Mouse (Mus musculus): ENCODE measurements around the gene Olfr104-ps. TPM values are rescaled to one million over a fixed set of nuclear protein-coding genes. Genes with fewer than 3 reads are reported as not detected.

The Olfr104-ps gene
- polyA plus RNA-seq (2016; fragmentation: Nextera tagmentation; extraction: Ambion mirVana), result not detected in 2 replicates

DNA sequence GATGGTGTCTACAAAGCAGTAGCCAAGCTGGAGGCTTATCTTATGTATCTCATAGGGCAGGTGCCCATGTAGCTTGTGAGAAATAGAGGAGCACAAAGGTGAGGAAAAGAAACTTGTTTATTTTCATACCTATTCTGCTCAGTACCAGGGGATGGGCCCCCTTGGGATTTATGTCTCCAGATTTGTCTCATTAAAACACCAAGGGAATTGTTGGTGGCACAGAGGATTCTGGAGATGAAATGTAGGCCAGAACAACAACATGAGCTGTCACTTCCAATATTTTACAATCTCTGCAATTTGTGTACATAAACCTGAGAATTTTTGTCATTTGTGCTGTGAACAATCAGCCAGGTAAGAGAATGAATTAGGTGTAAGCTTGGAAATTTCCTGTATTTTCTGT lies at the start of gene Olfr104-ps:
Olfr104-ps (plus strand) TSS at position 301 of the 400 bp plus-strand sequence.
- Histone ChIP-seq H3K4me3 (no peak within 1 kb of the TSS), H3K9me3 (replicated peaks) (no peaks in the 10 kb centered on the region; the same call in 1 of the 2 replicates), H3K27ac (ENCODE audit: poor library complexity, severe bottlenecking) (no peak within 1 kb of the TSS), H3K4me1 (replicated peaks) (no peaks in the 10 kb centered on the region), H3K4me2 (no peak within 1 kb of the TSS), H3K27me3 (replicated peaks) (no peaks in the 10 kb centered on the region), H3K9ac (no peak within 1 kb of the TSS), H3K36me3 (no peaks in the 10 kb centered on the region)
- ATAC-seq (ENCODE audit: insufficient number of reproducible peaks, low FRiP score), result no peak

DNA sequence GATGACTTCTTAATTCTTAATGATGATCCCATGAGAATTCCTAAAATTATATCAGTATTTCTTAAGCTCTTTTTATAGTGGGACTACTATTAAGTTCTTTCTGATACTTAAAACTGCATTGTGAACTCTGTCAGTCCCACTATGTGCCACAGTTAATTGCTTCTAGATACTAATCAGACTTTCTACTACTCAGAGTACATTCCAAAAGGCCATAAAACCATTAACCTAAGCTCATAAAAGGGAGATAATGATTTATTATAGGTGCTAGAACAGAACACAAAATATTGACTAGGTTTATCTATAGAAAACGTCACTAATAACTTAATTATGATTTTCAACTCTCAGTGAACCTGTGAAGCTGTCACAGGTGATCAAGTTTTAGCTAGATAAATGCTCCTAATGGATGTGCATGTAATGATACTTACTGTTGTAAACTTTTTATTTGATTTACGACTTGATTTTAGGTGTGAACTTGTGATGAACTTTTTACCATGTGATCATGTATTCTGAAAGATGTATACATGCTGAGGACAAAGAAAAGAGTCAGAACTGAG lies 49.2 kb upstream of the Olfr104-ps start:
- no peak overlapping the region for H3K4me3 ChIP-seq
- no peaks in the 10 kb centered on the region for H3K4me1 ChIP-seq (replicated peaks)
- no peak overlapping the region for H3K9ac ChIP-seq
- WGBS, result 35% methylated on average over 2 of the region's 2 CpGs
- no peak overlapping the region for H3K4me2 ChIP-seq
- no peaks in the 10 kb centered on the region for H3K36me3 ChIP-seq
- no peaks in the 10 kb centered on the region for H3K9me3 ChIP-seq (replicated peaks)
- ATAC-seq (ENCODE audit: insufficient number of reproducible peaks, low FRiP score), result no peak
- no peak overlapping the region for H3K27ac ChIP-seq (ENCODE audit: poor library complexity, severe bottlenecking)
- H3K27me3 ChIP-seq (replicated peaks), result no peaks in the 10 kb centered on the region

DNA sequence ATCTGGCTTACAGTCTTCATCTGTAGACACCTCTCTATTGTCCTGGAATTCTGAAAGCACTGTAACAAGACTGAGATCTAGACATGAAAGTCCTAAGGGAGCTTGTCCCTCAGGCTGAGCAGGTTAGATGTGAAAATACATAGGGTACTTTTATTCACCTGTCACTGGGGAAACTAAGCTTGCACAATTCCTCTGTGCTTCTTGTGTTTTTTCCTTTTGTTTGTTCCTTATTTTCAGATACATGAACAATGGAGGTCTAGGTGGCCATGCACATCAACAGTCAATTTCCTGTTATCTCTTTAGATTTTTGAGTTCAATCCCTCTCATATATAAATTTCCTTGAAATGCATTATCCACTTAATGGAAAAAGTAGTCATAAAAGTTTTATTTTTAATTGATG lies 42.4 kb upstream of the Olfr104-ps start, which contains the start of gene Olfr102:
Olfr102 (minus strand) TSS at position 101 of the 400 bp plus-strand sequence.
- no peak for ATAC-seq (ENCODE audit: insufficient number of reproducible peaks, low FRiP score)
- Histone ChIP-seq H3K36me3 (no peaks in the 10 kb centered on the region), H3K27me3 (replicated peaks) (no peaks in the 10 kb centered on the region), H3K9ac (no peak within 1 kb of the TSS), H3K4me2 (no peak within 1 kb of the TSS), H3K27ac (ENCODE audit: poor library complexity, severe bottlenecking) (no peak within 1 kb of the TSS), H3K4me1 (replicated peaks) (no peaks in the 10 kb centered on the region), H3K4me3 (no peak within 1 kb of the TSS), H3K9me3 (replicated peaks) (peaks cover 11% of the 10 kb centered on the region)

DNA sequence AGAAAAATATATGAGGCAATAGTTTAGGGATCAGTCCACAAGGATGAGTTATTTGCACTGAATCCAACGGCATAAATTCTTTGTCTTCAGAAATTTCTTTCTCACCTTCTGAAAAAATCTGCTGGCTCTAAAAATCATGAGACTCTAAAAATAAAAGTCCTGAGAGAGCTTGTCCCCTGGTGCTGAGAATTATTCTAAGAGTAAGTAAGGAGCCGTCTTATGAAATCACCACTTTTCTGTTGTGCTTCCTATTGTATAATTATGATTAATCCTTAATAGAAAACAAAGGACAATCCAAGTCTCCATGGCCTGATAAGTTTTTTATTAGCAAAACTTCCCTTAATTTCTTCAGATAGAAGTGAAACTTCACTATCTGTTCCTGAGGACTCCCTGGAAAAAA lies 19.8 kb upstream of the Olfr104-ps start, which contains the start of gene Olfr103:
Olfr103 (minus strand) TSS at position 101 of the 400 bp plus-strand sequence.
- Histone ChIP-seq H3K4me2 (no peak within 1 kb of the TSS), H3K36me3 (no peaks in the 10 kb centered on the region), H3K4me1 (replicated peaks) (no peaks in the 10 kb centered on the region), H3K4me3 (no peak within 1 kb of the TSS), H3K9ac (no peak within 1 kb of the TSS), H3K27me3 (replicated peaks) (no peaks in the 10 kb centered on the region), H3K9me3 (replicated peaks) (peaks cover 4% of the 10 kb centered on the region; the same call in 1 of the 2 replicates), H3K27ac (ENCODE audit: poor library complexity, severe bottlenecking) (no peak within 1 kb of the TSS)
- WGBS, result 87% methylated on average over 2 of the region's 2 CpGs
- no peak for ATAC-seq (ENCODE audit: insufficient number of reproducible peaks, low FRiP score)

DNA sequence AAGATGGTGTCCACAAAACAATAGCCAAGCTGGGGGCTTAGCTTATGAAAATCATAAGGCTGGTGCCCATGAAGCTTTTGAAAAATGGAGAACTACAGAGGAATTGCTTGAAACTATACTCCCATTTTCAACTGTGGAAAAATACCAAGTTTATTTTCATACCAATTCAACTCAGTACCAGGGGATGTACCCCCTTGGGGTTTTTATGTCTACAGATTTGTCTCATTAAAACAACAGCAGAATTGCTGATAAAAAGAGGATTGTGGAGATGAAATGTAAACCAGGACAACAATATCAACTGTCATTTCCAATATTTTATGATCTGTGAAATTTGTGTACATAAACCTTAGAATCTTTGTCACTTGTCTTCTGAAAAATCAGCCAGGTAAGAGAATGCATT lies 19.4 kb downstream of the Olfr104-ps start, which contains the start of gene Olfr105-ps:
Olfr105-ps (plus strand) TSS at position 301 of the 400 bp plus-strand sequence.
- H3K27ac ChIP-seq (ENCODE audit: poor library complexity, severe bottlenecking), result no peak within 1 kb of the TSS
- H3K9ac ChIP-seq, result no peak within 1 kb of the TSS
- no peak within 1 kb of the TSS for H3K4me2 ChIP-seq
- H3K9me3 ChIP-seq (replicated peaks), result no peaks in the 10 kb centered on the region
- no peaks in the 10 kb centered on the region for H3K36me3 ChIP-seq
- ATAC-seq (ENCODE audit: insufficient number of reproducible peaks, low FRiP score), result no peak
- no peaks in the 10 kb centered on the region for H3K4me1 ChIP-seq (replicated peaks)
- H3K27me3 ChIP-seq (replicated peaks), result no peaks in the 10 kb centered on the region
- H3K4me3 ChIP-seq, result no peak within 1 kb of the TSS

DNA sequence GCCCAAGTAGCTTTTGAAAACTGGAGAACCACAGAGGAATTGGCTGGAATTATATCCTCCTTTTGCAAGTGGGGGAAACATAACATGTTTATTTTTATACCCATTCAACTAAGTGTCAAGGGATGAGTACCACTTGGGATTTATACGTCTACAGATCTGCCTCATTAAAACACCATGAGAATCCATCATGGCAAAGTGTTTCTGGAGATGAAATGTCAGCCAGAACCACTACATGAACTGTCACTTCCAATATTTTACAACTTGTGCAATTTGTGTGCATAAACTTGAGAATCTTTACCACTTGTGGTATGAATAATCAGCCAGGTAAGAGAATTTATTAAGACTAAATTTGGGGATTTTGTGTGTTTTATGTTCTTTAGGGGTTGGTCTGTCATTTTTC lies 30.7 kb downstream of the Olfr104-ps start, which contains the start of gene Olfr106-ps:
Olfr106-ps (plus strand) TSS at position 301 of the 400 bp plus-strand sequence.
- H3K27me3 ChIP-seq (replicated peaks), result no peaks in the 10 kb centered on the region
- H3K9ac ChIP-seq, result no peak within 1 kb of the TSS
- H3K27ac ChIP-seq (ENCODE audit: poor library complexity, severe bottlenecking), result no peak within 1 kb of the TSS
- WGBS, result 69% methylated on average over 1 of the region's 1 CpGs
- 0 out of 2 replicates have a peak, but pooled peaks cover 5% of the 10 kb centered on the region for H3K9me3 ChIP-seq (replicated peaks)
- no peaks in the 10 kb centered on the region for H3K36me3 ChIP-seq
- no peaks in the 10 kb centered on the region for H3K4me1 ChIP-seq (replicated peaks)
- ATAC-seq (ENCODE audit: insufficient number of reproducible peaks, low FRiP score), result no peak
- no peak within 1 kb of the TSS for H3K4me2 ChIP-seq
- H3K4me3 ChIP-seq, result no peak within 1 kb of the TSS

DNA sequence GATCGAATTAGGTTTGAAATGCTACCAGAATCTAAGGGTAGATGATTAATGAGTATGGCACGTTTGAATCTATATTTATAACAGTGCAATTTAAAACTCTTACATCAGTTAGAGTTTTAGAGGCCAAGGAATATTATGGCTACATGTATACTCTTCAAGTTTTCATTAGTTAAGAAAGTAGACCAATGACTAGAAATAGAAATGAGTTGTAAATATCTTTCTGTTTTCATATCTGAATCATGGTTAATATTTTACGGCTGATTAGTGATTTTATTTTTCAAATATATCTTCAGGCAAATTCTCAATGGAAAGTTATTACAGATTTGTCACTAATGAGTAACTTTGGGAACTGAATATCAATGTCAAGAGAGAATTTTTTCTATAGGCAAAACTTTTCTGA lies 39.5 kb downstream of the Olfr104-ps start, which contains the start of gene Olfr107:
Olfr107 (plus strand) TSS at position 301 of the 400 bp plus-strand sequence.
- H3K4me2 ChIP-seq, result no peak within 1 kb of the TSS
- WGBS, result 66% methylated on average over 3 of the region's 3 CpGs
- H3K27ac ChIP-seq (ENCODE audit: poor library complexity, severe bottlenecking), result no peak within 1 kb of the TSS
- 0 out of 2 replicates have a peak, but pooled peaks cover 5% of the 10 kb centered on the region for H3K9me3 ChIP-seq (replicated peaks)
- no peak within 1 kb of the TSS for H3K4me3 ChIP-seq
- H3K36me3 ChIP-seq, result no peaks in the 10 kb centered on the region
- no peak for ATAC-seq (ENCODE audit: insufficient number of reproducible peaks, low FRiP score)
- H3K4me1 ChIP-seq (replicated peaks), result no peaks in the 10 kb centered on the region
- H3K27me3 ChIP-seq (replicated peaks), result no peaks in the 10 kb centered on the region
- no peak within 1 kb of the TSS for H3K9ac ChIP-seq

DNA sequence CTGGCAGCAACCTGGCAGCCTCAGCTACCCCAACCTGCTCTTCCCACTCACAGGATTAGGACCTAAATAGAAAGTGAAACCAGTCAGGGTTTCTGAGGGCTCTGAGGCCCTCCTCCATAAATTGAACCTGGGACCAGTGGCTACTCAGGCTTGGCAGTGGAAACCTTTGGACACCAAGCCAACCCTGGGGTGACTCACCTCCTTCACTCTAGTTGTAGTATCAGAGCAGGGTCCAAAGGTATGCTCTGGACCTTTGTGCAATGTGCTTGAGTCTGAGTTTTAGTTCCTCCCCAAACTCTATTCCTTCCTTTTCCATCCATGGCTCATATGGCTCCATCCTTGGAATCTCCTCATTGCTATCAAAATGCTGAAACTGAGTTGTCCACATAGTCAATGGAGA lies 54.0 kb downstream of the Olfr104-ps start:
- H3K4me1 ChIP-seq (replicated peaks), result no peaks in the 10 kb centered on the region
- H3K36me3 ChIP-seq, result no peaks in the 10 kb centered on the region
- no peak overlapping the region for H3K4me3 ChIP-seq
- no peak for ATAC-seq (ENCODE audit: insufficient number of reproducible peaks, low FRiP score)
- H3K9ac ChIP-seq, result no peak overlapping the region
- no peaks in the 10 kb centered on the region for H3K27me3 ChIP-seq (replicated peaks)
- no peak overlapping the region for H3K27ac ChIP-seq (ENCODE audit: poor library complexity, severe bottlenecking)
- 0 out of 2 replicates have a peak, but pooled peaks cover 6% of the 10 kb centered on the region for H3K9me3 ChIP-seq (replicated peaks)
- H3K4me2 ChIP-seq, result no peak overlapping the region

Other genes starting within 250 kb of the Olfr104-ps start
- gene Olfr92, start 239.5 kb upstream of the Olfr104-ps start, polyA plus RNA-seq (2016; fragmentation: Nextera tagmentation; extraction: Ambion mirVana), result not detected in 2 replicates
- gene Olfr93, start 198.1 kb upstream of the Olfr104-ps start, polyA plus RNA-seq (2016; fragmentation: Nextera tagmentation; extraction: Ambion mirVana), result not detected in 2 replicates
- gene Ubd, start 165.7 kb upstream of the Olfr104-ps start, polyA plus RNA-seq (2016; fragmentation: Nextera tagmentation; extraction: Ambion mirVana), result not detected in 2 replicates
- gene Olfr94, start 158.6 kb upstream of the Olfr104-ps start, polyA plus RNA-seq (2016; fragmentation: Nextera tagmentation; extraction: Ambion mirVana), result not detected in 2 replicates
- not detected in 2 replicates for gene Olfr95, start 146.5 kb upstream of the Olfr104-ps start, polyA plus RNA-seq (2016; fragmentation: Nextera tagmentation; extraction: Ambion mirVana)
- gene Olfr96, start 139.4 kb upstream of the Olfr104-ps start, polyA plus RNA-seq (2016; fragmentation: Nextera tagmentation; extraction: Ambion mirVana), result not detected in 2 replicates
- gene Olfr97, start 122.3 kb upstream of the Olfr104-ps start, polyA plus RNA-seq (2016; fragmentation: Nextera tagmentation; extraction: Ambion mirVana), result not detected in 2 replicates
- gene Olfr98, start 95.8 kb upstream of the Olfr104-ps start, polyA plus RNA-seq (2016; fragmentation: Nextera tagmentation; extraction: Ambion mirVana), result not detected in 2 replicates
- gene H2-M3, start 89.4 kb upstream of the Olfr104-ps start, polyA plus RNA-seq (2016; fragmentation: Nextera tagmentation; extraction: Ambion mirVana), result 0.57 and 0.74 TPM in 2 replicates
- gene Olfr99, start 76.1 kb upstream of the Olfr104-ps start, polyA plus RNA-seq (2016; fragmentation: Nextera tagmentation; extraction: Ambion mirVana), result not detected in 2 replicates
- gene Olfr101, start 55.3 kb upstream of the Olfr104-ps start, polyA plus RNA-seq (2016; fragmentation: Nextera tagmentation; extraction: Ambion mirVana), result not detected in 2 replicates
- not detected in 2 replicates for gene Olfr102, start 42.5 kb upstream of the Olfr104-ps start, polyA plus RNA-seq (2016; fragmentation: Nextera tagmentation; extraction: Ambion mirVana)
- not detected in 2 replicates for gene Olfr103, start 19.9 kb upstream of the Olfr104-ps start, polyA plus RNA-seq (2016; fragmentation: Nextera tagmentation; extraction: Ambion mirVana)
- gene Olfr105-ps, start 19.5 kb downstream of the Olfr104-ps start, polyA plus RNA-seq (2016; fragmentation: Nextera tagmentation; extraction: Ambion mirVana), result not detected in 2 replicates
- not detected in 2 replicates for gene Olfr106-ps, start 30.8 kb downstream of the Olfr104-ps start, polyA plus RNA-seq (2016; fragmentation: Nextera tagmentation; extraction: Ambion mirVana)
- gene Olfr107, start 39.6 kb downstream of the Olfr104-ps start, polyA plus RNA-seq (2016; fragmentation: Nextera tagmentation; extraction: Ambion mirVana), result not detected in 2 replicates
- not detected in 2 replicates for gene Olfr108, start 85.9 kb downstream of the Olfr104-ps start, polyA plus RNA-seq (2016; fragmentation: Nextera tagmentation; extraction: Ambion mirVana)
- not detected in 2 replicates for gene Olfr109, start 99.3 kb downstream of the Olfr104-ps start, polyA plus RNA-seq (2016; fragmentation: Nextera tagmentation; extraction: Ambion mirVana)
- not detected in 2 replicates for gene H2-M2, start 124.0 kb downstream of the Olfr104-ps start, polyA plus RNA-seq (2016; fragmentation: Nextera tagmentation; extraction: Ambion mirVana)
- gene Olfr110, start 132.9 kb downstream of the Olfr104-ps start, polyA plus RNA-seq (2016; fragmentation: Nextera tagmentation; extraction: Ambion mirVana), result not detected in 2 replicates
- gene Olfr111, start 148.4 kb downstream of the Olfr104-ps start, polyA plus RNA-seq (2016; fragmentation: Nextera tagmentation; extraction: Ambion mirVana), result 0.10 TPM in 1 of 2 replicates, not detected in the other
- not detected in 2 replicates for gene Olfr112, start 209.9 kb downstream of the Olfr104-ps start, polyA plus RNA-seq (2016; fragmentation: Nextera tagmentation; extraction: Ambion mirVana)
- gene Olfr113, start 218.1 kb downstream of the Olfr104-ps start, polyA plus RNA-seq (2016; fragmentation: Nextera tagmentation; extraction: Ambion mirVana), result not detected in 2 replicates
- not detected in 2 replicates for gene Olfr114, start 233.2 kb downstream of the Olfr104-ps start, polyA plus RNA-seq (2016; fragmentation: Nextera tagmentation; extraction: Ambion mirVana)

All from heart, embryonic 12.5 days (tissue).